Mouse (Mus musculus): ENCODE measurements around the gene Znhit6.

The Znhit6 gene

DNA sequence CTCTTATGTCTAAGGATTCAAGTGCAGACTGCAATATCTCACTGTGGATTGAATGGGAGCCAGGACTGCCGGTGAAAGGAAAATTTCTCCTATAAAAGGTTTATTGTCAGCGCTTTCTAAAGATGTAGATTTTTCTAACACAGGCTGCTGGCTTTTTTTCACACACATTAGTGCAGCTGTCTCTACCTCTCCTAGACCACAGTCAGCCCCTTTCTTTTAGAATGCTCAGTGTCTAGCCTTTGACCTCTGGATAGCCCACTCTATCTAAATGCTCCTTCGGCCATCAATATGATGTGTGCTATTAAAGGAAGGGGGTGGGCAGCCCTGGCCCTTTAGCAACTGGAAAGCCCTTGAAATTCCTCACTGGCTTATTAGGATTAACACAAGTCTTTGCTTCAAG is 70.0 kb downstream of the Znhit6 start:
- DNase-seq, result no peak

- DNase-seq, result no peak
These were observed 70.7 kb downstream of the Znhit6 start for GRCm38 (mm10) chr3:145646666-145647065.

- no peak for DNase-seq
These were observed 71.4 kb downstream of the Znhit6 start for GRCm38 (mm10) chr3:145647416-145647815.

- no peak for DNase-seq
These were observed 72.3 kb downstream of the Znhit6 start for GRCm38 (mm10) chr3:145648097-145648931.

GRCm38 (mm10) chr3:145648991-145649851 is 73.2 kb downstream of the Znhit6 start:
- peak; percentile 79 for DNase-seq

DNA sequence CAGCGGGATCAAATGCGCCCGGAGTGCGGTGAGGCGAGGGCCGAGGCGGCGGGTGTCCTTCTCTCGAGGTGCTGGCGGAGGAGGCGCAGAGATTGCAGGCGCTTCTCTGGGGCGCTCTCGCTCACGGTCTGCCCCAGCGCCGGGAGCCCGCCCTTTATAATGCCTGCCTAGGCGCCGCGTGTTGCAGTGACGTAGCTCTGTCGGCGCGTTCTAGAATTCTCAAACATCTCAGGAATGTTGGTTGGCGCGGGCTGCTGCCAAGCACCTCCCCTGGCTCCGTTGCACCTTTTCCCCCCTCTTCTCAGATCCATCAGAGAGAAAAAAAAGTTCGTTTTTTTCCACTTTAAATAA is 73.8 kb downstream of the Znhit6 start, which contains the start of gene Ccn1:
TSS of gene Ccn1 (minus strand) at position 130 of the 351 bp plus-strand sequence.
- DNase-seq, result peak; percentile 92

DNA sequence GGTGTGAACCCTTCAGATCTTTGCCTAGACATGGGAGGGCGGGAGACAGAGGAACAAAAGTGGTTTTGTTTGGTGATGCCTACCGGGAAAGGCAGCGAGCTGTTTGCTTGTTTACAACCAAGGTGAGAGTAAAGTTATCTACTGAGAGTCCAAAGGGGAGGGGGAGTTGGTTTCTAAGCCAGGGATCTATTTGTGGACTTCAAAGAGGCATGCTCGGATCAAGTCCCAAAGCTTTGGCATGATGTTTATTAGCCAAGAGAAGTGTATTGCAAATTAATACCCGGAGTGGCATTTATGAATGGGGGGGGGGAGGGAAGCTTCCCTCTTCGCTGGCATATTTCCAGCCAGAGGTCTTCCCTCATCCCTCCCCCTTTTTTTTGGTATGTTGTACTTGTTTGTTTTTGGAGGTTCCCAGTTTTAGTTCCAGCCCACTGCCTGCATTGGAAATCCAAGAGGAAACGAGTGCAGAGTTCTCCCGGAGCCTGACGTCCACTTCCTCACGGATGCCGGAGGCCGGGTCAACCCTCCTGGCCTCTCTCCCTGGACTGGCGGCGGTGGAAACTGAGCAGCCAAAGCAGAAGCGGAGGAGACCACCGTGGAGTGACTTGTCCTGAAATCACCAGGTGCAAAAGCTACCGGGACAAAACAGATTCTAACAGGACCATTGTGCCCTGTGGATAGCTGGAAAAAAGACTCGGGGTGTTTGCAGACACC is 74.5 kb downstream of the Znhit6 start:
- peak; percentile 73 for DNase-seq

- DNase-seq, result no peak
These were observed 75.3 kb downstream of the Znhit6 start for GRCm38 (mm10) chr3:145651029-145651977.

DNA sequence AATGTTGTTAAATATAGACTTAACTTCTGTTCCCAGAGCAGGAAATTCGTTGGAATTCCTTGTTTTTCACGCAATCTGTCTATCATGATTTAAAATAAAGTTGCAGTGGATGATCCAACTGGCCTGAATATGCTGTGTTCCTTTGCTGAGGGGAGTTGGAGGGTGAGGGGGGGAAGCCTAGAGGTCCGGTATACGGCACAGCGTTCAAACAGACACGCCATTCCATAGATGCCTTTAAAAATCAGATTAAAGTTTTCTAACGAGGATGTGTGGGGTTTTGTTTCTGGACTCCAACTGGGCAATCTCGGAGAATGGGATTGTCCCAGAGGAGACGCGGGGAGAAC is 75.9 kb downstream of the Znhit6 start:
- DNase-seq, result no peak

DNA sequence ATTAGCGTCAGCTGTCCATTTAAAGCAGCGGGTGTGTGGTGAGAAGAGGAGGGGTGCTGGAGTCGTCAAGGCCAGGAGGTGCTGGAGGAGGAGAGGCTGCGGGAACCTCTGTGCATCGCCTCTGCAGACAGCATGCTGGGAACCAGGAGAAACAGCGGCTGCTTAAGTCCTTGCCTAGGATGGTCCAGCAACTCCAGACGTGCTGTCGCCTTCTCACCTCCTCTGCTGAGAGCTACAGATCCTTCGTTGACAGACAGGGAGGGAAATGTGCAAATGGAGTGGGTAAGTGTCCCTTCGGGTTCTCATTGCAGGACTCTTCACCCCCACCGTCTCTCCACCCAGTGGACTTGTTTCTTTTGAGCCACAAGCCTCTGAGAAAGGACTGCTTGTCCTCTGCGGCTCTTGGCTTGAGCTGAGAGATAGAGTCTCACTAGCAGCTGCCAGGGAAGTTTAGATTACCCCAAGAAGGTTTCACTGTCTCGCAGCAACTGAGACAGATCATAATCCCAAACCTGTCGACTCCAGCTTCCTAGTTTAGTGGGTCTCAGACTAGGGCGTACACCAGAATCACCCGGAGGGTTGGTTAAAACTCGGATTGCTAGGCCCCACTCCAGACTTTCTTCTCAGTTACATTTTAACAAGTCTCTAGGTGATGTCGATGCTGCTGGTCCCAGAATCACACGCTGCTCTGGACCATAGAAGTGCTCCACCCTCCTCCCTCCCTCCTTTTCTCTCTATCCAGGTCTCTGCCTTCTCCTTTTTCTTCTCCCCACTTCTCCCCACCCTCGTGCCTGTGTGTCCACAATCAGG is 76.5 kb downstream of the Znhit6 start:
- peak; percentile 36 for DNase-seq

DNA sequence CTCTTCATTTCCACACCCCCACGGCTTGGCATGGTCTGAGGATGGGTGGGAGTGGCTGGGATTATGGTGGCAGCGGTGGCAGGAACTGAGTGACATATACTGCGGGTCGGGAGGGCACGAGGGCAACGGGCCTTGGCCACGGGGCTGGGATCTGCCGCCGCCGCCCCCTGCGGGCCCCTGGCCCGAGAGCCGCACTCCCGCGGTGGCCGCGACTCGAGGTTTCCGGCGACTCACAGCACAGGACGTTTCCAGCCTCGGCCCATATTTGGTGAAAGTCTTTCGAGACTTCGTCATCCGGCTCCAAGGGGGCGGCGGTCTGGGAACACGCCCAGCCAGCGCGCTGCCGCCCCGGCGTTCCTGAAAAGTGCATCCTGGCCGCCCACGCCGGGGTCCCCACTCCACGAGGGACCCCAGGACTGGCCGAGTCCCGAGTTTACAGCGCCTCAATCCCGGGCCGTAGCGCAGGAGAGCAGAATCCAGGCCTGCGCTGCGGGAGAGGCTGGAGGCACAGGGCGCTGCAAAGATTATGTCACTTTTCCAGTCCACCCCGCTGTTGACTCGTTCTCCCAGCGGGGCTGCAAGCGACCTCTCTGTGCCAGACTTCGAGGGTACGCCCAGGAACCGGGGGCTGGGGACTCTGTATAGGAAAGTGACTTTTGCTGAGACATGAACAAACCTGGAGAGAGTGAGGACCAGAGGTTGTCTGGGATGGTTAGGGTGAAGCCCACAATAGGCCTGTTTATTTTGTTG is 77.4 kb downstream of the Znhit6 start:
- peak; percentile 71 for DNase-seq

DNA sequence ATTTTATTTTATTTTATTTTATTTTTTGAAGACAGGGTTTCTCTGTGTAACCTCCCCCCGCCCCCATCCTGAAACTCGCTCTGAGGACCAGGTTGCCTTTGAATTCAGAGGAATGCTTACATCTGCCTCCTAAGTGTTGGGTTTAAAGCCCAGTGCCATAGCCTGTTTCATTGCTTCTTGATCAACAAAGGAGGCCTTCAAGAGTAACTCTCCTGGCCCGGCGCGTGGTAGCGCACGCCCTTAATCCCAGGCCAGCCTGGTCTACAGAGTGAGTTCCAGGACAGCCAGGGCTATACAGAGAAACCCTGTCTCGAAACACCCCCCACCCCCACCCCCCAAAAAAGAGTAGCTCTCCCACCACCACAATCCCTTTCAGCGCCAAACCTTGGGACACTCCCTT is 78.0 kb downstream of the Znhit6 start:
- no peak for DNase-seq

Data from kidney, adult 18-20 months (tissue).